ENCODE assay signal across 14 mouse cellular contexts in genomic region chr9:45522866-45523265, GRCm38 (mm10).
"Had no signal": no experiment of that assay in that cellular context is flagged by ENCODE, and none has a peak within 500 bp of the region (broad histone marks: within the 10 kb centered on the region; RNA-seq: fewer than 3 reads in every experiment).

No protein-coding gene starts in this region.

- H3K4me2 ChIP-seq: limb, embryonic 12.5 days; midbrain, embryonic 11.5 days had no signal

- DNase-seq: kidney, adult 18-20 months; kidney, postnatal 4 days; liver; right cerebral cortex, postnatal 14 days; thymus, adult 2 months; thymus, postnatal 25 days had no signal

- H3K9me3 ChIP-seq: limb, embryonic 12.5 days; megakaryocyte, embryonic 14.5 days had no signal

- H3K27ac ChIP-seq: layer of hippocampus, adult 2 months; limb, embryonic 12.5 days; liver, embryonic 14.5 days; macrophage had no signal

- ATAC-seq: inflammation-experienced regulatory T-cells, adult 6 months; midbrain, embryonic 16.5 days had no signal

- H3K9ac ChIP-seq: limb, embryonic 12.5 days; liver, embryonic 14.5 days had no signal

- H3K36me3 ChIP-seq: limb, embryonic 12.5 days had no signal

- H3K4me3 ChIP-seq: layer of hippocampus, adult 2 months; limb, embryonic 12.5 days; megakaryocyte, embryonic 14.5 days had no signal

- H3K4me1 ChIP-seq: megakaryocyte, embryonic 14.5 days had no signal
